Mouse (Mus musculus) natural killer cell, adult 2 months (primary cell): ENCODE measurements around the gene Ezh1.

Source experiments
- DNase-seq, 2 experiments: peaks; one replicate each; pipeline ENCODE4 v3.0.0; 2022; ENCODE audit warnings: low spot score in 2 of 2

Gene Ezh1

GRCm38 (mm10) chr11:101180846-101181740, 45.2 kb downstream of the Ezh1 start:
- peak in 1 of 2 experiments; percentile 43 for DNase-seq

- no peak for DNase-seq
Measured at GRCm38 (mm10) chr11:101180261-101180660, 46.0 kb downstream of the Ezh1 start.

- DNase-seq = no peak
Measured at GRCm38 (mm10) chr11:101179306-101179705, 47.0 kb downstream of the Ezh1 start.

- DNase-seq = no peak
Measured at GRCm38 (mm10) chr11:101178061-101179058, 47.9 kb downstream of the Ezh1 start.

DNA sequence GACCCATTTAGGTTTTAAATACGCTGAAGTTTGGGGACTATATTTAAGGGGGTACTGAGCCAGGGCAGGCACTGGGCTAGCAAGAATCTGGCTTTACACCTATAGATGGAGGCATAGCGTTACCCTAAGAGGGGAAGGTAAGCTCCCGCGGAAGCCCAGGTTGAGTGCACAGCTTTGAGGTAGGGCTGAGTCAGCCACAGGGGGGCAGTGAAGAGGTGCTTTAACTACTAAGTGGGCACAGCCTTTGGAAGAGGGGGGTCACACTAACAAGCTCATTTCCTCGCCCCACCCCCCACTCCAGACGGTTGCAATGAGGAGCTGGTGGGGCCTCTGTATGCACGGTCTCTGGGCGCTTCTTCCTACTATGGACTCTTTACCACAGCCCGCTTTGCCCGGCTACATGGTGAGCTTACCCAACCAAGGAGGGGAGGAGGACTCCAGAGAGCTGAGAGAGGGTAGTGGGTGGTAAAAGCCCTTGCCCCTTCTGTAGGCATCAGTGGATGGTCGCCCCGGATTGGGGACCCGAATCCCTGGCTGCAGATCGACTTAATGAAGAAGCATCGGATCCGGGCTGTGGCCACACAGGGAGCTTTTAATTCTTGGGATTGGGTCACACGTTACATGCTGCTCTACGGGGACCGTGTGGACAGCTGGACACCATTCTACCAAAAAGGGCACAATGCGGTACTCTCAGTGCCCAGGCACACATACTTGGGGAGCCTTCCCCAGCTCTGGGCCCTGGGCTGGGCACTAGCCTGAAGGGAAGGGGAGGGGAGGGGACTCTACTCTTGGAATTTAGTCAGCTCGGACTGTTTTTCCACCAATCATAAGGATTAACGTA, 49.1 kb downstream of the Ezh1 start:
- peak; percentile 38 to 70 for DNase-seq

GRCm38 (mm10) chr11:101176117-101176691, 50.1 kb downstream of the Ezh1 start:
- DNase-seq = no peak

DNA sequence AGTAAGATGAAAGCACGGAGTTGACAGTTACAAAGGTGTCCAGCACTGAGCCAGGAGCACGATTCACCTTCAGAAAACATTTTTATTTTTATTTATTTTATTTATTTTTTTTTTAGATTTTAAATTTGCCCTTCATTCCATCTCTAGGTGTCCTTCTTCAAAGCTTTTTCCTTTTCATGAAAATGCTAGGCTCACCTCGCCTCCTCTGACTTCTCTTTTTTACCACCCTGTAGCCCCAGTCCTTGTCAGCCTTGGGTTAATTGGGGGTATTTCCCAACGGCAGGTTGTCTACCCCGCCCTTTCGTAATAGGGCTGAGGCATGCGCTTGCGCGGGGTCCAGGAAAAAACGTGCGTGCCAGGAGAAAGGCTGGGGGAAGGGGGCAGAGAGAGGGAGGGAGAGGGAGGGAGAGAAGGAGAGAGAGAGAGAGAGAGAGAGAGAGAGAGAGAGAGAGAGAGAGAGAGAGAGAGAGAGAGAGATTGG, 50.6 kb downstream of the Ezh1 start:
- no peak for DNase-seq

- no peak for DNase-seq
Measured at GRCm38 (mm10) chr11:101174851-101175628, 51.2 kb downstream of the Ezh1 start, which contains the start of gene Ccr10. Ccr10 (minus strand) TSS chr11:101175443.

GRCm38 (mm10) chr11:101174389-101174745, 51.9 kb downstream of the Ezh1 start:
- DNase-seq = no peak

GRCm38 (mm10) chr11:101173631-101174388, 52.5 kb downstream of the Ezh1 start:
- DNase-seq = peak; percentile 65 to 78

DNA sequence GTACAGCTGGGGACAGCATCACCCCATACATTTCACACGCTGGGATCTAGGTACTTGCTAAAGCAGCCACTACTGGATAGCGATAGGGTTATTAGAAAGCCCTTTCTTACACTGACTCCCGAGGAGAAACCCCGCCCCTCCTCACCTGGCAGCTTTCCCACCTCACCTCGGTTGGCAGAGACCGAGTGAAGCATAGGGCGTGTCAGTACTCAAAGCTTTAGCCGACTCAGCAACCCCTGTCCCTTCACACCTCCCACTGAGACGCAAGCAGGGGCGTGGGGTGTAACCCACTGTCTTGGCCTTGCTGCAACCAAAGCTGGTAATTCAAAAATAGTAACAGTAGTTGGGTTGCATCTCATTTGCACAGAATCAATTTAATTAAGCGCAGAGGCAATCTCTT, 53.2 kb downstream of the Ezh1 start:
- DNase-seq = no peak

DNA sequence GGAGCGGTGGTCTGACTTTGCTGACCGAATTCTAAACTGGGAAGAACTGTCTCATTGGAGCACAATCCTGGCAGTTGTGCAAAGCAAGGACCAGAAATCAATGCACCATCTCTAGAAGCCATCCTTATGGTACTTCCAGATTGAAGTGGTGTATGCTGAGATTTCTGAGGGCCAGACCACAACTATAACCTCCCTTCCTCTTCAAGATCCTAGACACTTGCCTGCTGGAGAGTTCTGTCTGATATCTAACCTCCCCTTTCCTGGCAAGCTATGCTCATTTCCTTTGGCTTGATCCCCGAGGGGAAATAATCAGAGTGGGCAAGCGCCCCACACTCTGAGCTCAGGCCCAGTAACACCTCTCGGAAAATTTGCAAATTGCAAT, 53.8 kb downstream of the Ezh1 start:
- DNase-seq = no peak

DNA sequence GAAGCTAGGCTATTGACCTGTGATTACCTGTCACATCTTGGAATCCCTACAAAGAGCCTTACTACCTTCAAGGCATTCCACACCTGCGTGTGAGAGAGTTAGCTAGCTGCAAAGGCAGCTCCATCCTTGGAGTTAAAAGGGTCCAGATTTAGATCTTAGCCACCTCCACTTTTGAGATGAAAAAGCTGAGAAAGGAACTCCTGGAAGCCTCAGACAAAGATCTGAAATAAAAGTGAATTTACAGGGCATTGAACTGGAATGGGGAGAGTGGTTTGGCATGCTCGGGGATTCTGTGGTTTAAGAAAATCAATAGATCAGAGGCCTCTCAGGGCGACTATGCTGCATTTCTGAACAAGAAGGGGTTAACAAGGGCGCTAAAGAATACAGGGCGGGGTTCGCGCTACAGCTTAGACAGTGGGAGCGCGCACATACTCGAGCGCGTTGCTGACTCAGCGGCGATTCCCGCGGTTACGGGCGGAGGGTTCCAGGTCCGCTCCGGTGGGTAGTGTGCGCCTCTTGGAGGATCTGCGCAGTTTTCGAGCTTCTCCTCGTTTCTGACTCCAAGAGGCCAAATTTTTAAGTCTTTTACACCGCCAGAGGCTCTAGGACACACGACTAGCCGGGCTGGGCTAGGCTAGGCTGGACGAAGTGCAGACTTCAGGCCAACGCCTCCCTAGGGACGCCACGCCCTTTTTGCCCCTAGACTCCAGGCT, 54.4 kb downstream of the Ezh1 start:
- DNase-seq = peak; percentile 43 to 49

DNA sequence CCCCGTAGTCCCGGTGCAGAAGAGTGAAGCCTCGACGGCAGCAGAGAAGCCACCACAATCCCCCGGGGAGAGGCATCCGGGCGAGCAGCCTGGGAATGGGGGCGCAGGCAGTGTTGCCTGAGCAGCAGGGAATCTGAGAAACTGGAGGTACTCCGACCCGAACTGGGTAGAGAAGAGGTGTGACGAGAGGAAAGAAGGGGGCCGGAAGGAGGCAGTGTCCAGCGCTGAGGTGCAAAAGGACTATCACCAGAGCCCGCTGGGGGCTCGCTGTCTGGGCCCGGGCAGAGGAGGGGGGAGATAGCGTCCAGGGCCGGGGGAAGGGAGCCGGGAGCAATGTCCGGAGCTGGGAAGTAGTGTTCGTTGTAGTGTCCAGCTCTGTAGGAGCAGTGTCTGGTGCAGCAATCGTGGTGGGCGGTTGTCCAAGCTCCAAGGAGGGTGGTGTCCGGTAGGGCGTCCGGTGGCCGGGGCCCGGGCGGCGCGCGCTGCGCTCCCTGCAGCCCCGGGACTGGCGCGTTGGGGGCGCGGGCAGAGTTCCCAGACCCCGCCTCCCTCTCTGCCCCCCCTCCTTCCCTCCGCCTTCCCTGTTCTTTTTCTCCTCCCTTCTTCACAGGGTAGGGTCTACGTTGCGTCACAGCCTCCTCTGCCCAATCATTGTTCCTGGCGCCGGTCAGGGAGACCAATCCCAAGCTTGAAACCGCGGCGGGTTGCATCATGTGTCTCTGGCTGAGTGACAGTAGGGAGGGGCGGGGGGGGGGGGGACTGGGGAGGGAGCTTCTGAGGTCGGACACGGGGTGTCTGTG, 55.3 kb downstream of the Ezh1 start, which contains the start of gene Plekhh3:
Plekhh3 (minus strand) TSS at position 541 of the 800 bp plus-strand sequence.
- DNase-seq = peak; percentile 88 to 91

DNA sequence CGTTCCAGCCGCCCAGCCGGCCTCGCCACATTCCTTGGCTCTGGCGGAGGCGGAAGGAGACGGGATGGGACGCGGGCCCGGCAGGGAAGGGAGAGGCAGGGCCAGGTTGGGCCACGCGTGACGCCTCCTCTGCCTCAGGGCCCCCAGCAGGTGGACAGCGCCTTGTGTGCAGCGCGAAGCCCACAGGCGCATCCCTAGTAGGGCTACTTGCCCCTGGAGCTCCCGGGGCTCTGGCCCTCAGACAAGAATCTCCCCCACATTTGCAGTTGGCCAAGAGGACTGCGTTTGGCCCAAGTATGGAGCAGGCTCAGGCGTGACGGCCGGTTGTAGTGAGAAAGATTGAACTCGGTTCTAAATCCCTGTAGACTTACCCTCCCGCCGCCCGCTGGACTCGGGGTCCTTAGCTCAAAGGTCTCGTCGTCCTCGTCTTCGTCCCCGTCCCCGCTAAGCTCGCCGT, 55.9 kb downstream of the Ezh1 start, which contains the start of gene Cntnap1:
Cntnap1 (plus strand) TSS at position 170 of the 457 bp plus-strand sequence.
- no peak for DNase-seq

DNA sequence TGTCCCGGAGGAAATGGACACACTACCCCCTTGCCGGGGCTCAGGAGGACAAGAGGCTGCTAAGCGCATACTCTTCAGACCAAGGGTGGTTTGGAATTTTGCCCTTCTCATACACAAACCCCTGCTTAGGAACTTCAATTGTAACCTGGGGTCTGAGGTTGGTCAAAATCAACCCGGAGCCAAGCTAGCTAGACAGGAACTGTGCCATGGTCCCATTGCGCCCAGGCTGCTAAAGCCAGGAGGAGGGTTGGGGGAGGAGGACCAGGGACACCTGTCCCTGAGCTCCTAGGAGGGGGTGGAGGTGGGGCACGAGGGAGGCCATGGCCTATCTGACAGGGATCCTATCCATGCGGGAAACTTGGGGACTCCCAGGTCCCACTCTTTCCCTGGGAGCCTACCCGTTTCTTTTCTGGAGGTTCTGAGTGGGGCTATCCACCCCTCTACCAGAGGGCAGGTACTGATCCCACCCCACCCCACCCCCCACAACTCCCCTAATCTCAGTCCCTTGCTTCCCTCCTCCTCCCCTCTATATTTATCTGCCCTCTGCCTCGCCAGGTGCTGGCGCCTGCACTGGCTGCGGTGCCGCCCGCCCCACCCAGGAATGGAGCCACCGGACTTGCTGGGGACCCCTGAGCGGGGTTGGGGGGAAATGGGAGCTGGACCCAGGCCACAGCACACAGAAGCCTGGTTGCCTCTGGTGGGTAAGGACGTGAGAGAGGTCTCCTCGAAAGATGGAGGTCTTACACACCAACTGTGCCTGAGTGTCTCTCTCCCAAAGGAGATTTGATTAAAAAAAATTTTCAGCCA, 56.8 kb downstream of the Ezh1 start:
- DNase-seq = no peak
